Mouse (Mus musculus) layer of hippocampus, adult 9-11 months (tissue): ENCODE data around the gene Tomm22.
"Not testable (repeated sequence)": the region's sequence is repeated elsewhere in the genome, so short reads cannot be mapped to it uniquely, and the experiment has no call there.

Source experiments
- DNase-seq: peaks from one replicate; pipeline ENCODE4 v3.0.0; 2022

Gene Tomm22

DNA sequence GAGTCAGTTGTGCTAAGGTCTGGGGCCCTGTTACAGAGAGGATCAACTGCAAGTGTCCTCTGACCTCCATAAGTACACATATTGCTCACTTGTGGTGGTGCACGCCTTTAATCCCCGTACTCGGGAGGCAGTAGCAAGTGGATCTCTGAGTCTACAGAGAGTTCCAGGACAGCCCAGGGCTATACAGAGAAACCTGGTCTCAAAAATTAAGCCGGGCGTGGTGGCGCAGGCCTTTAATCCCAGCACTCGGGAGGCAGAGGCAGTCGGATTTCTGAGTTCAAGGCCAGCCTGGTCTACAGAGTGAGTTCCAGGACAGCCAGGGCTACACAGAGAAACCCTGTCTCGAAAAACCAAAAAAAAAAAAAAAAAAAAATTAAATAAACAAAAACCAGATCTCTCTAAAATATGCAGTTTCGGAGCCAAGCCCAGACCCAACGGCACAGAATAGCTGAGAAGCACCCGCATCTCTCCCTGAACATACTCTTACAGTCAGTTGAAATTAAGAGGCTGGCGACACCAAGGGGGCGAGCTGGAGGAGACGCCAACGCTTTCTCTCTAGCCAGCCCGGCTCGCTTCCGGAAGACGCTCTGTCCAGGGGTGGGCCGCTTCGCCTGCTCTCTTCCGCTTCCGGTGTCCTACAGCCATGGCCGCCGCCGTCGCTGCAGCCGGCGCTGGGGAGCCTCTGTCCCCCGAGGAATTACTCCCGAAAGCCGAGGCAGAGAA is at the start of gene Tomm22:
Gene Tomm22, plus strand, starts transcription at position 613 of the 723 bp plus-strand sequence.
- DNase-seq = peak; percentile 90

DNA sequence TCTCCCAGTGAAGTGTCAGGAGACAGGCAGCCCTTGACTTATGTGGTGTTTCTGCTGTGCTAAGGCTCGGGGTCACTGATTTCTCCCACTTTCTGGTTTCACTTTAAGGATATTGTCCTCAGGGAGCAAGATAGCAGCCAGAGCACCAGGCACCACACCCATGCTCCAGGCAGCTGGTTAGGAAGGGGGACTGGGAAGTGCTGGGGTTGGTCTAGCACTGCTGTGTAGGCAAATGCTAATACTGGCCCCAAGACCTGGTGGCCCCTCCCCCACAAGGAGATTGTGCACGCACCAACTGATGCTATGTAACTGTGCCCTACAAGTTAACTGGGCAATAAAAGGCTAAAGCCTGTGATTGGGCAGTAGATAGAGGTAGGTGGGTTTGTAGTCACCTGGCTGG is 40.2 kb upstream of the Tomm22 start:
- no peak for DNase-seq

DNA sequence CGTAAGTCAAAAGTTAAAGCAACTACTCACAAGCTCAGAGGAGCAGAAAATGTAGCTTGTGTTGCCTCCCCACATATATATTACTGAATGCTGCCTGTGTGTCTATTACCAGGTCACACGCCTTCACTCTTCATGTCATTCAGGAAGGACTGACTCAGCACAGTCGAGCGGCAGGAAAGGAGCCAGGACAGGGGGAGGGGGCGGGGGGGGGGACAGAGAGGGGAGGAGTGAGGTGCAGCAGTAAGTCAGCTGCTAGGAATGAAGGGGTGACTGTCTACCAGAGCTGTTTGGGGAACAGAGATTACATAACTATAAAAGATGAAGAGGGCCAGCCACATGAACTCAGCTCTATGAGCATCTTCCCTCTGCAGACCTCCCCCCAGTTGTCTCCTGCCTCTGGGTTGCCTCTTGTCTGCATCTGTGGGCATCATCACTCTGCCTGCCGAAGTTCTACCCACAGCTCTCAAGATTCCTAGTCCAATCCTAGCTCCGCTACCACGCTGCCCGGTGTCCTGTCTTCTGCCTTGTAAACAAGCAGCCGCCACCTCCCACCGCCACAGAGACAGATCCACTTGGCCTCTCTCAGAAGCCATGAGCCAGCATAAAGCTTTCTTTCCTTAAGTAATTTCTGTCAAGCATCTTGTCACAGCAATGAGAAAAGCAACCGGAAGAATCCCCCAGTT is 29.4 kb upstream of the Tomm22 start:
- DNase-seq = peak; percentile 27

DNA sequence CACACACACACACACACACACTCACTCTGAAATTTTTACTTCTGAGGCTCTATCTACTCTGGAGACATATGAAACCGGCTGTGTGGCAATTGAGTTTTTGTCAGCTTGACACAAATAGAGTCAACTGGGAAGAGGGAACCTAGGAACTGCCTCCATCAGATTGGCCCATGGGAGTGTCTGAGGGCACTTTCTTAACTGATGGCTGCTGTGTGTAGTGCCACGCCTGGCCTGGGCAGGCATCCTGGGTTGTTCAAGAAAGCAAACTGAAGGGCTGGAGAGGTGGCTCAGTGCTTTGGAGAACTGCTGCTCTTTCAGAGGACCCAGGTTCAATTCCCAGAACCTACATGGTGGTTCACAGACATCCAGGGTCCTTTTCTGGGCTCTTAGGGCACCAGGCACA is 25.2 kb upstream of the Tomm22 start:
- no peak for DNase-seq

DNA sequence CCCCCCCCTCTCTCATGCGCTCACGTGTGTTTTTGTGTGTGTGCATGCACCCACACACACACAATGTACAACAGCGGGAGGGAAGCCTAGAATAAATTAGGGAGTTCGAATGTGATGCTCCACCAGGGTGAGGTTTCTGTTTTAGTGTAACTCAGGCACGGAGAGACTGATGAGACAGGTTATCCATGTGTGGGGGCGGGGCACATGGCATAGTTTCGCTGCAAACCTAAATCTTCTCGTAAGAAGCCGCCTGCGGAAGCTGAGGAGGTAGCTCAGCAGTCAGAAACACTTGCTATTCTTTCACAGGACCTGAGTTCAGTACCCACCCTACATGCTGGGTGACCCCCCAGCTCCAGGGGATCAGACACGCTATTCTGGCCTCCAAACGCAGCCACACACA is 22.5 kb upstream of the Tomm22 start:
- DNase-seq = no peak

DNA sequence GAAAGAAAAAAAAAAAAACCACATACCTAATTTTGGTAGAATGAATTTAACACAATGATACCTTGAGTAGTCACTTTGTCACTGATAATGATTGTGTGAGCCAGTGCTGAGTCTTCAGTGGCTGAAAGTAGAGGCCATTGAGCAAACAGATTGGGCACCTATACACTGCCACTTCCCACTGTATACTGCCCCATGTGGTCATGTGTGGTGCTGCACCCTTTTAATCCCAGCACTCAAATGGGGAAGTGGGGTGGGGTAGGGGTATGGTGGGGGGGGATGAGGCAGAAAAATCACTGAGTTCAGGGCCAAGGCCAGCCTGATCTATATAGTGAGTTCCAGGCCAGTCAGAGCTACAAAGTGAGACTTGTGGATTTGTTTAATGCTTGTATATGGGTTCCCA is 20.1 kb upstream of the Tomm22 start:
- no peak for DNase-seq

DNA sequence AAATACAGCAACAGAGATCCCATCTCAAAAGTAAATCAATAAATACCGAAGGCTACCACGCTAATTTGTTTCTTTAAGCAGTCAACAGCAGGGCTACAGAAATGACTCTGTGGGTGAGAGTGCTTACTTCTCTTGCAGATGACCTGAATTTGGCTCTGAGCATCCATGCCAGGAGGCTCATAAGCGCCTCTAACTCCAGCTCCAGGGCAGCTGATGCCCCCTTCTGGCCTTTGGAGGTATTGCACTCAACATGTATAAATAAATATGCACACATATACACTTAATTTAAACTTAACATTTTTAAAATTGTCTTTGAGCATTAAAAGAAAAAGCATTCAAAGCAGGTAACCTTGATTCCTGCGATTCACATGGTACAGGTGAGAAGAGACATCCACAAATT is 19.2 kb upstream of the Tomm22 start:
- no peak for DNase-seq

DNA sequence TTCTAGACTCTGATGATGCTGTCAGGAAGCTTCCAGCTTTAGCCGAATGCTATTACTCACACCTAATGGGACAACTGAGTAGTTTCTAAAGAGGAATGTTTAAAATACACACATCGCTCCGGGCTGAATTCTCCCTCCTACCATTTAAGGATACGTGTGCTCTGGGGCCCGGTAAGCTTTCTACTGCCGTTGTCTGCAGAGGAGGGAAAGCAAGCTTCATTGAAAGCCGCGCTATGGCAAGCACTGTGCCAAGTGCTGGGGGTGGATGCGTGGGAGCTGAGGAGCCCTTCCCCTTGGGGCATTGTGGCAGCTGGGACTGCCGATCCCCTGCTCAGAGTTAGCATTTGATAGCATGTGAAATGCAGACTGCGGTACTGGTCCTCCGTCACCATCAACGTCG is 14.2 kb upstream of the Tomm22 start:
- no peak for DNase-seq

DNA sequence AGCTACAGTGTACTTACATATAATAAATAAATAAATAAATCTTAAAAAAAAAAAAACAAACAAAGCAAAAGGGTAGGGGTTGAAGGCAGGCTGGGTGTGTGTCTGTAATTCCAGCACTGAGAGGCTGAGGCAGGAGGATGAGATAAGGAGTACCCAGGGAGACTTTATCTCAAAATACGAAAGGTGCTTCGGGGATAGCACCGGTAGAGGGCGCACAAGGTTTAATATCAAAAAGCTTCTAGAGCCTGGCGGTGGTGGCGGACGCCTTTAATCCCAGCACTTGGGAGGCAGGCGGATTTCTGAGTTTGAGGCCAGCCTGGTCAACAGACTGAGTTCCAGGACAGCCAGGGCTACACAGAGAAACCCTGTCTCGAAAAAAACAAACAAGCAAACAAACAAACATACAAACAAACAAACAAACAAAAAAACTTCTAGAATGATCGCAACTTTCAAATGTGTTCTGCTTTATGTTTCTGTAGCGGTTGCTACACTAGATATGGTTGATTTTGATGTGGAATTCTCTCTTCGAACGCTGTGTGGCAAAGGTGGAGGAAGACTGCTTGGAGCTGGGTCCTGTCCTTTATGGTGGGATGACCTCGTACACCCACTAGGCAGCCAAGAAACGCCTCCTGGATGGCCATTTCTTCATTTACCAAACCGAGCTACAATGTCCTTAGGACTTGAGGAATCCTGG is 12.7 kb upstream of the Tomm22 start:
- peak; percentile 82 for DNase-seq

DNA sequence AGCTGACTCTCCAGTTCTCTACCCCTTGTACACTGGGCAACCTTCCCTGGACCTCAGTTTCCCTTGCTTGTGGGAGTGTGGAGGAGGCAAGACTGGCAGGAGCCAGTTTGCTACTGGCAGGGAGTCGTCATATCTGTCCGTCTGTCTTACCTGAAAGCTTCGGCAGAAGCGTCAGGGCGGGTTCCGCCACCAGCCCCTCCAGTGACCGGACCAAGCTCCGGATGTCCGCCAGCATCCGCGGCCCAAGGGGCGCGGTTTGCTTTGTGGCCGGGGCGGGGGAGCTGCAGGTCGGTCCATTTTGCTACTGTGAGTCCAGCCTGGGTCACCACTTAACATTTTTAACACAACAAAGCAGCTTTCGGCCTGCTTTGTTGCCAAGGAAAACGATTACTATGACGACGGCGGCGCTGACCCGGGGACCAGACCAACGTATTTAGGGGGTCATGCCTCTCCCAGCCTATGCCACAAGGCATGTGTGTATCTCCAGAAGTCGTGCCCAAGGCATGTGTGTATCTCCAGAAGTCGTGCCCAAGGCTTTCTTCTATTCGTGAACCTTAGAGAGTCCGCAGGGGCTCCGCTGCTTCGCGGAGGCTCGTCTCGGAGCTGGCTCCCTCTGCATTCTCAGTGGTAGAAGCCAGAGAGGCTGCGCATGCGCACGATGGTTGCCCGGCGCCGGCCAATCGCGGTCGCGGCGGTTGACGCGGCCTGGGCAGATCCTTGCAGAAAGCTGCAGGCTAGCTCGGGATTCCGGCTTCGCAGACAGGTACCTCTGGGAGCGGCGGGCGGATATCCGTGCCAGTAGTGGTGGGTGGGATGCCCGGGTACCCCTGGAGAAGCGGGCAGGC is 11.9 kb upstream of the Tomm22 start, which contains the start of the genes Fam227a and Cby1:
Gene Fam227a, minus strand, starts transcription at position 426 of the 845 bp plus-strand sequence.
Gene Cby1, plus strand, starts transcription at position 669 of the 845 bp plus-strand sequence.
- peak; percentile 93 for DNase-seq

DNA sequence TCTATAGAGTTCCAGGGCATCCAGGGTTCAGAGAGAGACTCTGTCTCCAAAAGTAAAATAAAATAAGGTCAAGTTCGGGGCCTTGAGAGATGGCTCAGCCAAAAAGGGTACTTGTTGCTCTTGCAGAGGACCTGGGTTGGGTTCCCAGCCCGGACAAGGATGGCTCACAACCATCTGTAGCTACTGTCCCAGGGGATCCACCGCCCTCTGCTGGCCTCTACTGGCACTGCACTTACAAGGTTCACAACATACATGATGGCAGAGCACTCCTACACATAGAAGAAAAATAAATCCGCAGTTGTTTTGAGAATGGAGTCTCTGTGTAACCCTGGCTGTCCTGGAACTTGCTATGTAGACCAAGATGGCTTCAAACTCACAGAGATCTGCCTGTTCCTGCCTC is 8.8 kb upstream of the Tomm22 start:
- DNase-seq = no peak

DNA sequence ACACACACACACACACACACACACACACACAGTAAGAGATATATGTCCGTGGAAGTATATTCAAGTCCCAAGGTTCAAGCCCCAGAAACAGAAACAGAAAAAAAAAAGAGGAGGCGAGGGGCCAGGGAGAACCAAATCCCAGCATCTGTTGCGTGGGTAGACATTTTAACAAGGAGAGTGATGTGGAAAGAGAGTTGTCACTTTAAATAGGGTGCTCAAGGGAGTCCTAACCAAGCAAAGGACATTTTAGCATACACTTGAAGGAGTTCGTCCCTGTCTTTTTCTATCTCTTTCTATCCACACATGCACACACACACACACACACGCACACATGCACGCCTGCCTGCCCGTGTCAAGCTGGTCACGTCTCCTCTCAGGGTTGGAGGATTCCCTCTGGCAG is 6.0 kb upstream of the Tomm22 start:
- peak; percentile 58 for DNase-seq

DNA sequence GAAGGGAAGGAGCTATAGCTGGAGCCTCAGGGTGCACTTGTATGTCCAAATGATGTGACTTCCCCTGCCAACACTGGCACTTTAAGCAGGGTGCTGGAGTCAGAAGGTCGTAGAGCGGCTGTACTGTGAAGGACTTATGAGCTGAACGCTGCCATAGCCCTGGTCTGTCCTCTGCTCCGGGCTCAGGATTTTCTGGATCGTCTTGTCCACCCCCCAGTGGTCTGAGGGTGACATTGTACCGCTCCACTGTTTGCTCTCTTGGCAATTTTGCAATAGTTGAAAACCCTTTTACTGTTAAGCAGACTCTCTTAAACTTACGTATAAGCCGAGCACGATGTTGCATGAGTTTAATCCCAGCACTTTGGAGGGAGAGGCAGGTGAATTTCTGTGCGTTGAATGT is 1.5 kb upstream of the Tomm22 start:
- DNase-seq = no peak

DNA sequence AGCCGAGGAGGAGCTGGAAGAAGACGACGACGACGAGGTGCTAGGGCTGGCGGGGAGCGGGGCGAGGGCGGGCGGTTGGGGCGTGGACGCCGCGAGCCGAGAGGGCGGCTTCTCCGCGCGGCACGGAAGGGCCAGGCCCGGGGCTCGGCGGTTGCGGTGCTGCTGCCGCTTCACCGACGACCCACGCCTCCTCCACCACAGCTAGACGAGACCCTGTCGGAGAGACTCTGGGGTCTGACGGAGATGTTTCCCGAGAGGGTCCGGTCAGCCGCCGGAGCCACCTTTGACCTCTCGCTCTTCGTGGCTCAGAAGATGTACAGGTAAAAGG is 275 bp downstream of the Tomm22 start:
- DNase-seq = no peak

DNA sequence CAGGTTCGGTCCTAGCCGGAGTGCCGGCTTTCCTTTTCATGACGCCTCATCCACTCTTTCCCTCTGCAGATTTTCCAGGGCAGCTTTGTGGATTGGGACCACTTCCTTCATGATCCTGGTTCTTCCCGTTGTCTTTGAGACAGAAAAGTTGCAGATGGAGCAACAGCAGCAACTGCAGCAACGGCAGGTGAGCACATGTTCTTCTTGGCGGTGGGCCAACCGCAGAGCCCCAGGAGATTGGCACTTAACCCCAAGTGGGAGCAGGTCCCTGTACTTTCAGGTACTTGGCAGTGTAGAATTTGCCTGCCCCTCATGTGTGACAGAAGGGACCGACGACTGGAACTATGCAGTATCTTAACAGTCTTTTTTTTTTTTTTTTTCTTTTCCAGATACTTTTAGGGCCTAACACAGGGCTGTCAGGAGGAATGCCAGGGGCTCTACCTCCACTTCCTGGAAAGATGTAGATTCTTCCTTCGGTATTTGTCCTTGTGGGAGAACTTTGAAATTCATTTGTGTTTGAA is 1.2 kb downstream of the Tomm22 start:
- DNase-seq = not testable (repeated sequence)

DNA sequence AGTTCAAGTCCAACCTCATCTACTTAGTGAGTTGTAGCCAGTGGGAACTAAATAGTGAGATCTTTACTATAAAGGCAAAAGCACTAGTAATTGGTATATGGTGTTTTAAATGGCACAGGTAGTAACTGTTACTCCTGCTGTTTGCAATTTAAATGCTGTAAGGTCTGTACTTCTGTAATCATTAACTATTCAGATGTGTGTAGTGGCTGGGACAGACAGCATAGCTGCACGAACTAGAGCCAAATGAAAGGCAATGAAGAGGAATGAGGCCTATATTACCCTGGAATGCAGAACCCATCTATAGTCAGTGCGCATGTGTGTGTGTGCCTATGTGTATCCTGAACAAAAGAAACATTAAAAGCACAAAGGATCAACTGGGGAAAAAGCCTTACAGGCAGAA is 7.3 kb downstream of the Tomm22 start:
- DNase-seq = no peak

DNA sequence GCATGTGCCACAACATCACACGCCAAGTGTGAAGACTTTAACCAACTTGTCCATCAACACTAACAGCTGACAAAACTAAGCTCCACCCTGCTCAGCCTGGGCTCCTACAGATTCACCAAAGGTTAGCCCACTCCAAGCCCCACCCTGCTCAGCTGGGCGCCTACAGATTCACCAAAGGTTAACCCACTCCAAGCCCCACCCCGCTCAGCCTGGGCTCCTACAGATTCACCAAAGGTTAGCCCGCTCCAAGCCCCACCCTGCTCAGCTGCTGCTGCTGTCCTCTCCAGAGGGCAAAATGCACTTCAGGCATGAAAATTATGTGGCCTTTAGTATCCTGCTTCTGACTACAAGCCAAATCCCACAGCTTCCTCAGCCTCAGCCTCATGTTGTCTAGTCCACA is 11.3 kb downstream of the Tomm22 start:
- no peak for DNase-seq

DNA sequence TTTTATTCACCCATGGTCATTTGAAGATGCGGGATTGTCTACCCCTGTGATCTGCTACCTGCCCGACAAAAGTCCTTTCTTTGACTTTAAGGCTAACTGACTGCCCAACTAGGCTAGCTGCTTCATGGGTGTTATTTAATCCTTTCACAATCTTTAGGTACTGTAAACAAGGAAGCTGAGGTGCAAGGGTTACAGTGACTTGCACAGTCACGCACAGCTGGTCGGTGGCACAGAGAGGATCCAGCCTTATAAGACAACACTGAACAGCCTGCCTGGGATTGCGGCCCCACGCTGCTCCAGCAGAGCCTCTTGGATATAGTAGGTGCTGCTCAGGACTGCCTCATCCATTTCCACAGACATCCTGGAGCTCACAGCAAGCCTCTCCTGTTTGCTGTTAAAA is 12.5 kb downstream of the Tomm22 start:
- no peak for DNase-seq

DNA sequence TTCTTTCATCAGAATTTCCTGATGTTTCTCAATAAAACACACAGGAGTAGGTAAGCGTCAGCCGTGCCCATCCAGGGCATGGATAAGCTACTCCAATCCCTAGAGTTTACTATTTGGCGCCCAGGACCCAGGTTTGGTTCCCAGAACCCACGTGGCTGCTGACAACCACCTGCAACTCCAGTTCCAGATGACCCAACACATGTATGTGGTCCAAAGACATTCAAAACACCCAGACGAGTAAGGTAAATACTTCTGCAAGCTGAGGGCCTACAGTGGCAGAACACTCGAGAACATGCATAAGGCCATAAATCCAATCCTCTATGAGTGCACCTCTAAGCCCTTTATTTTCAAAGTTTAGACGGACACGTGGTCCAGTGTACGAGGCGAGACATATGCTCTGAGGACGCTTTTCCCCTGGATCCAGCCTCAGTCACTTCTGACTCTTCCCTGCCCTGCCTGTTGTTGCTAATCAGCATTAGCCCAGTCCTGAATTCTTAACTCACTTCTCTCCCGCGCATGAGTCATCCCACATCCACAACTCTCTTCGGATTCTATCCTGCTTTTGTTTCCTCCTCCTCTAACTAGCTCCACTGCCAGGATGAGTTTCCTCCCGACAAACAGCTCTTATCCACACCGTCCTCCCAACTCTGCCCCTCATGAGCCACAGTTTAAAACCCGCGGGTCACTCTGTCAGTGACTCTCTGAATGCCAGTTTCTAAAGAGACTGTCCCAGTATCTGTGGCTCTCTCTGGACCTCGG is 13.2 kb downstream of the Tomm22 start:
- no peak for DNase-seq

DNA sequence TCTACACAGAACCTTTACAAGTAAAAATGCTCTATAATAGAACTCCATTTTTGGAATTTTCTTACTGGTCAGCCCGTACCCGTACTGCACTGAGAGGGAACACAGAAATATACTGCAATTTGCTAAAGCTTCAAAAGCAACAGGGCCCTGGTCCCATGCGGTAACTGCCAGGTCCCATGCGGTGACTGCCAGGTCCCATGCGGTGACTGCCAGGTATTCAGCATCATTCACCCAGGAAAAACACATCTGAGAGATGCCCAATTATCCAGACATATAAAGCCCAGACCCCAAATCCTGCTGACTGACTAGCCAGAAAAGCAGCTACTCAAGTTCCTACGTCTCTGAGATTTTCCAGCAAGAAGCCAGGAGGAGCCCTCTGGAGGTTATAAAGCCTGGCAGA is 14.0 kb downstream of the Tomm22 start:
- DNase-seq = no peak

DNA sequence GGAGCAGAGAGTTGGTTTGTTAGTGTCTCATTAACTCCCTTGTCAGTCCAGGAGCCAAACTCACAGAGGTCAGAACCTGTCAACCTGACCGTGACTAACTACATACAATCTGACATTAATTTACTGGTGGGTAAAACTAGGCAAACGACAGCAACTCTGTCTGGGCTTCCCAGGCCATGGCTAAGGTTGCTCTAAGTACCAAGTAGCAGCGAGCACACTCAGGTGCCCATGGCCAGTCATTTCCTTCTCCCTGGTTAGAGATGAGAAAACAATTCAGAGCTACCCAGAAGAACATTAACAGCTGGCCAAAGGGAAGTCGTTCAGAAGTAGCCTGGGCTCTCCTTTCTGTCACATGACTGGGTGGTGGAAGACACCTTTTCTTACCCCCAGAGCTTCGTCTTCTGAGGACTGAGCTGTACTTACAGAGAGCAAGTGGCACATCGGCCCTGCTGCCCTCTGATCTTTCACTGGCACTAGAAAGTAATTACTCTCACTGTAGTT is 14.5 kb downstream of the Tomm22 start:
- no peak for DNase-seq
